Mouse (Mus musculus) small intestine, adult 2 months (tissue): ENCODE data around the gene Lrp10.

Experiments used
- CTCF ChIP-seq: fragments of 200-500 bp; IDR thresholded peaks from 2 replicates; pipeline ENCODE4 v1.5.1; 2012; ENCODE audit warnings: low read depth, mild to moderate bottlenecking, control low read depth, inconsistent platforms, low read length, moderate library complexity, mixed read lengths; ENCODE audit not compliant: insufficient replicate concordance, insufficient read length; ENCODE audit errors: extremely low read depth
- POLR2A ChIP-seq: fragments of 200-500 bp; IDR thresholded peaks from 2 replicates; pipeline ENCODE4 v1.6.1; 2012; ENCODE audit warnings: low read depth, mild to moderate bottlenecking, control low read depth, inconsistent platforms, low read length, moderate library complexity

DNA sequence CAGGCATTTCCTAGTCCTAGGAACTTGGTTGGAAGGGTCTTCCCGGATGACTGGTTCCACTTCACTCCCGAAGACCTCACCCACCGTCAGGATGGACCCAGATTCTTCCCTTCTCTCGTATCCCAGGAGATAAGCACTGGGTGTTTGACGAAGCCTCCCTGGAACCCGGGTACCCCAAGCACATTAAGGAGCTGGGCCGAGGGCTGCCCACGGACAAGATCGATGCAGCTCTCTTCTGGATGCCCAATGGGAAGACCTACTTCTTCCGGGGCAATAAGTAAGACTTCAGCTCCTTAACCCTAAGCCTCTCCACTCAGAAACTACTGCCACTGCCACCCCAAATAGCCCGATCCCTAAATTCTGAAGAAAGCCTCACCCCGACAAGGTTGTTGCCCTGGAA lies 24.8 kb upstream of the Lrp10 start:
- TF ChIP-seq POLR2A (no peak), CTCF (no peak)
